Mouse (Mus musculus): Measurements from ENCODE around the gene Stk11ip. TPM values are rescaled to one million over a fixed set of nuclear protein-coding genes. Genes with fewer than 3 reads are reported as not detected.

Stk11ip gene
- total RNA-seq (2021): 10 to 100 TPM; 35.3 to 36.7 TPM

DNA sequence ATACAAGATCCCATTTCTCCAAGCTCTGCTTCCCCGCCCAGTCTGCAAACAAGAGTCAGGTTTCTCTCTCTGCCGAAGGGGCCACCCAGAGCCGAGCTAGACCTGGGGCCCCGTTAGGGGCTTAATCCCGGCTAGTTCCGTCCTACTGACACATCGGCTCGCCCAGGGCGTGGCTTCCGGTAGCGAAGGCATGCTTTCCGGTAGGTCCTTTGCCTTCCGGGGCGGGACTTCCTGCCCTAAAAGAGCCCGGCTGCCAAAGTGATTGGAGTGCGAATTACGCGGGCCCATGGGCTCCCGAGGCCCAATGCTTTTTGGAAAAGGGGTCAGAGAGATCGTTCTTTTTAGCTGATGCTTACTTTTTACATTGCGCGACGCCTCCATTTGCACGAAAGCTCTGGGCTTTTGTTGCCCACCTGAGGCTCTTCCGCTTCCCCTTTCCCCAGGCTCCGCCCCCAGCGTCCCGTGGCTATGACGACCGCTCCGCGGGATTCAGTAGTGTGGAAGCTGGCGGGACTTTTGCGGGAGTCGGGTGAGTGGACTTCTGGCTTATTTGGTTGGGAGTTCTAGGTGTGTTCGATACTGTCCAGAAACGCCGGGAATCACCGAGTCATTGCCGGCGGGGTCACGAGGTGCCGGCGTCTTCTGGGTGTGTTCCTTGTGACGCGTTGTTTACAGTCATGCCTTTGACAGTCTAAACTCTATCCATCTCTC lies at the start of gene Stk11ip:
Gene Stk11ip (plus strand): TSS at position 209 of the 711 bp plus-strand sequence.
- peak; percentile 94 for DNase-seq (ENCODE audit: low spot score in 2 of 2)
- intact Hi-C loops (cut with DNase I): loop anchor here (10.0 kb wide), 1 partner anchor 1563 kb away; no protein-coding TSS in a partner anchor

DNA sequence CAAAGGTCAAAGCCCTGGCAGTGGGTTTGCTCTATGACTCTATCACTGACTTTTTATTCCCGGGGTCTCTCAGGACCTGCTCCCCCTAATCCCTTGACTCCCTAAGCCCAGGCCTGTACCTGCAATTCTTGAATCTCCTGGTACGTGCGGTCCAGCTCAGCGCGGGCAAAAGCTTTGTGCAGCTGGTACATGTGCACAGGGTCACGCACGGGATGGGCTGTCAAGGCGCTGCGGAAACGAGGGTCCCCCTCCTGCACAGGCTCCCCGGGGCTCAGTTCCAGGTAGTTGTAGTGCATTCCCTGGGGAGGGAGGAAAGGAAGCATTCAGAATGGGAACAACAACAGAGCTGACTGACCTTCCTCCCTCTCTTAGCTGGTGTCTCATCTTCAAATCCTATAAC lies 44.9 kb upstream of the Stk11ip start:
- intact Hi-C loops (cut with DNase I): no loop called here

DNA sequence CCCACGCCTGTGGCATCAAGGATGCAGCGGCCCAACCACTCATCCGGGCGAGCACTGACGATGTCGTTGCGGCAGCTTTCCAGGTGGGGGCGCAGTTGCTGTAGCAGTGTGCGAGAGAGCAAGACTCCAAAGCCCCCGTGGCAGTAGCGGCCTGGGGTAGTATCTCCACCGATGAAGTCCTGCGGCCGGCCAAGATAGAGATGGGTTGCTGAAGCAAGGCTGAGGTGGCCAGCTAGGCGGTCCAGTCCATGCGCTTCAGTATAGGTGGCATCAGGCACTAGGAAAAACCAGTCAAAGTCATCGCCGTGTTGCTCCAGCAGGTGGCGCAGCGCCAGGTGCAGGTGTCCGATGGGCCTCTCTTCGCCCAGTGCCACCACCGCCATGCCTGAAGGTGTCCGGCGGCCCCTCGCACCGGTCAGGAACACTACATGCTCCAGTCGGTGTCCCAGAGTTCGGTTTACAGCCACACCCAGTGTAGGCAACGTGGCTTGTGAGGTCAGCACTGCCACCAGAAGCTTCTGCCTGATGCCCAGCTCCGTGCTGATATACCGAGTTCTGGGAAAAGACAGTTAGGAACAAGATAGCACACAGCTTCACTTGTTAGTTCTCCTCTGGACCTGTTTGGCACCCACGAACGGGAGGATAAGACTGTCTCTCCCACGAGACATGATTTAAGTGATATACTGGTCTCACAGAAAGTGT lies 43.9 kb upstream of the Stk11ip start:
- intact Hi-C loops (cut with DNase I): loop anchor here (1.0 kb wide), 2 partner anchors 82 to 119 kb away; no protein-coding TSS in a partner anchor

More for the DNA sequence above, 44.9 kb upstream of the Stk11ip start:
- DNase-seq (ENCODE audit: low spot score in 2 of 2): no peak

DNA sequence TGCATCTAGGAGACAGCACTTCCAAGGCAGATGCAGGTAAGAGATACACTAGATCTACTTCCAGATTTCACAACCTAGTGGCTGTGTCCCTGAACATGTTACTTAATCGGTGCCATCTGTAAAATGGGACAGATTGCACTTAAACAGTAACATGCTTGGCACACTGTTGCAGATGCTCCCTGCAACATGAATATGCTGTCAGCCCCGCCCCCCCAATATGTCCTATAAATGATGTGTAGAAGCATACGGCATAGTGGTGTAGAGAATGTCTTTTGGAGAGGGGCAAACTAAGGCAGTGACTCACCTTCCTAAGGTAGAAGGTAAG lies 43.4 kb upstream of the Stk11ip start:
- intact Hi-C loops (cut with DNase I): loop anchor here (1.0 kb wide), 2 partner anchors 81 to 118 kb away; no protein-coding TSS in a partner anchor

More for the DNA sequence above, 43.9 kb upstream of the Stk11ip start:
- DNase-seq (ENCODE audit: low spot score in 2 of 2): peak; percentile 84

DNA sequence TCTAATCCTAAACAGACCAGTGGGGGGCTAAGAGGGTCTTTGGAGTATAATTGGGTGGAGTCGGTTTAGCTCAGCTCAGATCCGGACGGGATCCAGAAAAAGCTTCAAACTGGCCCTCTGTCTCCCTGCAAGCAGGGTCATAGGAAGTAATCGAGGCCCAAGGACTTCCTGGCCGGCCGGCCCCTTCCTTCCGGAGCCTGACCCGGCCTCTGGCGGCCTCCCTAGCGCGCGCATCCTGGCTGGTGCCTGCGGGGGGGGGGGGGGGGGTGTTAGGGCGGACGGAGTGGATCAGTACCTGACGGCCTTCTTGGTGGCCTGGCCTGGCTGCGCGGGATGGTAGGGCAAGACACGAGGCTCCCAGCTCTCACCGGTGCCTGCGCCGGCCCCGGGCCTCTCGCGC lies 42.8 kb upstream of the Stk11ip start:
- intact Hi-C loops (cut with DNase I): no loop called here
- DNase-seq (ENCODE audit: low spot score in 2 of 2): no peak

More for the DNA sequence above, 43.4 kb upstream of the Stk11ip start:
- DNase-seq (ENCODE audit: low spot score in 2 of 2): peak in 1 of 2 experiments; percentile 49

DNA sequence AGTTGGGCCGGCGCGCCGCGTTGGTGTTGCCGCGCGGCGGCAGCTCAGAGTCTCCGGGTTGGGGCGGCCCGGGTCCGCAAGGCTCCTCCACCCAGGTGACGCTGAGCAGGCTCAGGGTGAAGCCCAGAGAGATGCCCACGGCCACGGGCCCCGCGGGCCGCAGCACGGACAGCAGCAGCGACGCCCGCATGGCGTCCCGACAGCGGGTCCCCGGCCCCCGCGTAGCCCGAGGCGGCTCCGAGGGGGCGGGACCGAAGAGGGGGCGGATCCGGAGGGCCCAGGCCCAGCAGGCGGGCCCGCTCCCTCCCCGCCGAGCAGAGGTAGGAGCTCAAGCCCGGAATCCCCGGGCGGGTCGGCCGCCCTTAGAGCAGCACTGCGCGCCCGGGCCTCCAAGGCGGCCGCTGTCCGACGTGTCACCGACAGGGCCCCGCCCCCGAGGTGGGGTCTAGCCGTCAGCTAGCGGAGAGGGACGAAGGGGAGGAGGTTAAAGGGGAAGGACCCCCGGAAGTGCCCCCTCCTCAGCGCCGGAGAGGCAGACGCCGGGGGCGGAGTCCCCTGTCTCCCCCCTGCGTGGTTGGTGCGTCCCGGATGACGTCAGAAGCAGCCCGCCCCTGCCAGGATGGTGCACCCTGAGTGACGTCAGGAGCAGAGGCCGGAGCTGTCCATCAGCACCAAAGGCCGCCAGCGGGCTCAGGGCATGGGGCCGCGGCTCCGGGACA lies 42.3 kb upstream of the Stk11ip start, which contains the start of the genes Chpf and Tmem198:
Gene Chpf (minus strand): TSS at position 392 of the 719 bp plus-strand sequence.
Gene Tmem198 (plus strand): TSS at position 617 of the 719 bp plus-strand sequence.
- intact Hi-C loops (cut with DNase I): no loop called here
- DNase-seq (ENCODE audit: low spot score in 2 of 2): peak; percentile 98 to 99

DNA sequence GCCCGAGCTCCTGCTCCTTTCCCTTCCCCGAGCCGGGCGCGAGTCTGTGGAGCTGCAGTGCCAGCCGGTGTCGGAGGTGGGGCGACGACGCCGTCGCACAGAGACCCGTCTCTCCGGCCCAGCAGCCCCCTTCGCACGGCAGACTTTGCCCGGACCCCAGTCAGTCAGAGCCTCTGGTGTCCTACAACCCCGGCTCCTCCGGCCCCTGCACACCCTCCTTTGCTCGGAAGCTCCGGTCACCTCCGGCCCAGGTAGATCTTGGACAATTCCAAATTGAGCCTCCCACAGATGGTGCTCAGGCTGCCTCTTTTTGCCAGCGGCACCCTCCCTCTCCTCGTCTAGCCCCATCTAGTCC lies 41.7 kb upstream of the Stk11ip start:
- DNase-seq (ENCODE audit: low spot score in 2 of 2): no peak
- intact Hi-C loops (cut with DNase I): no loop called here

DNA sequence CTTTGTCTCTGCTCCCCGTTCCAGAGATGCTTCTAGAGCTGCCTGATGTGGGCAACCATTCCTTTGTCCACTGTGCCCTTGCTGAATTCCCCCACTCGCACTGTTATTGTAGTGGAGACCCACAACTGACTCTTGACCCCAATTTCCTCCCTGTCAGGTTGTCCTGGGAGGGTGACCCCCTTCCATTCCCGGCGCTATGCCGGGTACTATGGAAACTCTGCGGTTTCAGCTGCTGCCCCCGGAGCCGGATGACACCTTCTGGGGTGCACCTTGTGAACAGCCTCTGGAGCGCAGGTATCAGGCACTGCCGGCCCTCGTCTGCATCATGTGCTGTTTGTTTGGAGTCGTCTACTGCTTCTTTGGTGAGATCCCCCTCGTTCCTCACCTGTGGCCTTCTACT lies 41.3 kb upstream of the Stk11ip start:
- intact Hi-C loops (cut with DNase I): loop anchor here (2.0 kb wide), 1 partner anchor 109 kb away; no protein-coding TSS in a partner anchor
- peak in 1 of 2 experiments; percentile 31 for DNase-seq (ENCODE audit: low spot score in 2 of 2)

DNA sequence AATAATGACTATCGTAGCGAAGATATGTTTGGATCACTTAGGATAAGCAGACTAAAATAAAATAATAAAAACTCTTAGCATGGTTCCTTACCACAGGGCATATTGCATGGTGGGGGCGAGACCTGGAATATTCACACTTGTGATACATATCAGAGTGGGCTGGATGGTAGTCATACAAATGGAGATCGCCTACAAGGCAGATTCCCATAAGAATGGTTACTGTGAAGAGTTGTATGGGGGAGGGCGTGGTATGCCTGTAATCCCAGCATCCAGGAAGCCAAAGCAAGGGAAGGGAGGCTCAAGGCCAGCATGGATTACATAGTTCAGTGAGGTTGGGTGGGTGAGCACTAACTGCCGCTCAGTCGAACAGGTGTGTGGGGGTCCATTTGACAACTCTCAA lies 40.6 kb upstream of the Stk11ip start:
- intact Hi-C loops (cut with DNase I): loop anchor here (2.0 kb wide), 1 partner anchor 108 kb away; no protein-coding TSS in a partner anchor
- DNase-seq (ENCODE audit: low spot score in 2 of 2): peak in 1 of 2 experiments; percentile 82

DNA sequence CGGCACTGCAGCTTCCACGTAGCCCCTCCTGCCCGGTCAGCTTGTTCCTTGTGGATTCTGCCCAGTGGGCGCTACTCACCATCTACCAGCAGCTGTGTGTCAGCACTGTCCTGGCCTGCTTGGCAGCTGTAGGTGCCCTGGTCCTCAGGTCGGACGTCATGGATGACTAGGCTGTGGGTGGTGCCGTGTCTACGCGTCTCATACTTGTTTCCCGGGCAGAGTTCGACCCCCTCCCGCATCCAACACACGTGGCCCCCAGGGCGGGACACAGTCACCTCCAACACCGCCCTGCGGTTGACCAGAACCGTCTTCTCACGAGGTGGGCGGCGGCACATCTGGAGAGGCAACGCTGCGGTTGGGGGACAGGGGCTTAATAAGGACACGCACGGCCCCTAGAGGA lies 34.8 kb upstream of the Stk11ip start:
- intact Hi-C loops (cut with DNase I): no loop called here
- DNase-seq (ENCODE audit: low spot score in 2 of 2): no peak

DNA sequence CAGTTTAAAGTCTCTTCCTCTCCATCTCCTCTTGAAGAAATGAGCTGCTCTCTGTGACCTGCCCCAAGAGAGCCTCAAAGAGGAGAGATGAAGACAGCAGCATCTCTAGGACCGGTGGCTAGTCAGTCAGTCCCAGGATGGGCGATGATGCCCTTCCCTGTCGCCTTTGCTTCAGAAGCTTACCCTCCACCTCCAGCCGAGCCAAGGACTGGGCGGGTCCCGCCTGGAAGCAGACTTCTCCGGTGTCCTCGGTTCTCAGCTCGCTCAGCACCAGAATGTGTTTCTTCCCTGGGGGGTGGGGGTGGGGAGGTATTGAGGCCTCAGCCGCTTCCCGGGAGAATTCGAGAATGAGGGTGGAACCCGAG lies 34.3 kb upstream of the Stk11ip start:
- DNase-seq (ENCODE audit: low spot score in 2 of 2): no peak
- intact Hi-C loops (cut with DNase I): no loop called here

DNA sequence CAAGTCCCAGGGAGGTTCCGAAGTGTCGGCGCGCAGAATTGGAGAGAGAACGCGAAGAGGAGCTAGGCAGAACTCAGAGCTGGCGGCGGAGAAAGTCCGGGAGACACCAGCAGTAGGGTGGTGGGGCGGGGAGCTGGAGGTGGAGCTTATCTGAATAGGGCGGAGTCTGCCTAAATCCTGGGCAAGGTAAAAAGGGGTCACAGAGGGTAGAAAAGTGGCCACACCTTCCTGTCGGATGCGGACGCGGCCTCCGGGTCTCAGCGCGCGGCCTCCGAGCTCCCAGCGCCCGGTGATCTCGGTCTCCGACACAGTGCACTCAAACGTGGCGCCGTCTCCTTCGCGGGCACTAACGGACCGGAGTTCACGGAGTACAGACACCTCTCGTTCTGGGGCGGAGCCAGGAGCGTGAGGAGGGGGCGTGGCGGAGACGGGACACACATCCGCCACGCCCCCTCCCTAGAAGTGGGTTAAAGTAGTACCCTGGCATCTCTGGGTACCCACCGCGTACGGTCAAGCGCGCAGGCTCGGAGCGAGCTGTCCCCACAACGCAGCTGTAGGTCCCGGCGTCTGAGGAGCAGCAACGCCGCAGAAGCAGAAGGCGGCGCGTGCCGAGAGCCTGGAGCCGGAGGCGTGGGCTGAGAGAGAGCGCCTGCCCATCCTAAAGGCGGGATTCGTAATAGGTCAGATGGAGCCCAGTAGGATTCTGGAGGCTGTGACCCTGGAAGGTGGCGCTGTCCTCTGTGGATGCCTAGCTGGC lies 33.7 kb upstream of the Stk11ip start:
- DNase-seq (ENCODE audit: low spot score in 2 of 2): peak; percentile 65 to 66
- intact Hi-C loops (cut with DNase I): no loop called here

DNA sequence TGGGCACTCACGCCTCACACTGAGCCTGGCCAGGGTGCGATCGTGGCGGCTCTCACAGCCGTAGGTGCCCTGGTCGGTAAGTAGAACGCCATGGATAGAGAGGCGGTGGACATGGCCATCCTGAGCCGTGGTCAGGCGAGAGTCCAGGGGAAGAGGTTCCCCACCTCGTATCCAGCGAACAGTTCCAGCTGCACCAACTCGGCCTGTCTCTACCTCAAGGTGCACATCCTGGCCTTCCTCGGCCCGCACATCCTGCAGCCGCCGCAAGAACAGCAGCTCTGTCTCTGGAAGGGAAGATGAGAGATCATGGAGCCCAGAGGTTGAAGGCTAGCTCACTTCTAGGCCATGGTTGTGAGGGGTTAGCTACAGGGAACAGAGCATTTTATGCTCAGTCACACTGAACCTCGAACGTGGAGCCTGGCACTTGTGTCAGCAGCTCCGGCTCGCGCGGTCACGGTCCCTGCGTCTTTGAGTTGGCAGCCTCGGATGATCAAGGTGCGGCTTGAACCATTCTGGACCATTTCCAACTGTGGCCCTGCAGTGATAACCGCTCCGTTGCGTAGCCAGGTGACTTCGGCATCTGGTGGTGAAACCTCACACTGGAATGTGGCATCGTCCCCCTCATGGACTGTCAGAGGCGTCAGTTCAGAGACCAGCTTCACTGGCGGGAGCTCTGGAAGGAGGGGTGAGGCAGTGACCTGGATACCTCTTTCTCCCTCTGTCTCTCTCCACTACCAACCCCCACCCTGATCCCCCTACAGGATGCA lies 30.4 kb upstream of the Stk11ip start:
- intact Hi-C loops (cut with DNase I): no loop called here
- DNase-seq (ENCODE audit: low spot score in 2 of 2): no peak

DNA sequence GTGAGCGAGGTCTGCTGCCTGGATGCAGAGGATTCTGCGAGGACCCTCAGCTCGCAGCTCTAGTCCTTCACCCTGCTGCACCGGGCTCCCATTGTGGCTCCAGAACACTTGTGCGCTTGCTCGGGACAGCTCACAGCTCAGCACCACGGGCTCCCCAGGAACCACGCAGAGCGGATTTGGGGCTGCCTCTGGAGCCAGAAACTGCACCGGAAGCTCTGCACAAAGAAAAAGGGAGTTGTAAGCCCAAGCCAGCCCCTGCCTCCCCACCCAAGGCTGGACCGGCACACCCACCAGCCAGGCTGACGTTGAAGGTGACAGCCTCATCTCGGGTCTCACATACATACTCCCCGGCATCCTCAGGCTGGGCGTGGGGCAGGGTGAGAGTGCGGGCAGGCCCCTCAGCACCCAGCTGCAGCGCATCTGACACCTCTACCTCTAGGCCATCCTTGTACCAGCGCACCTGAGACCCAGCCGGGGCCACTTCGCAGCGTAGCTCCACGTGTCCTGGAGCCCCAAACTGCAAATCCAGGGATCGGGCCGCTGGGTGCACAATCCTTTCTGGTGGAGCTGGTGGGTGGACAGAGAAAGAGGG lies 28.7 kb upstream of the Stk11ip start:
- intact Hi-C loops (cut with DNase I): no loop called here
- no peak for DNase-seq (ENCODE audit: low spot score in 2 of 2)

DNA sequence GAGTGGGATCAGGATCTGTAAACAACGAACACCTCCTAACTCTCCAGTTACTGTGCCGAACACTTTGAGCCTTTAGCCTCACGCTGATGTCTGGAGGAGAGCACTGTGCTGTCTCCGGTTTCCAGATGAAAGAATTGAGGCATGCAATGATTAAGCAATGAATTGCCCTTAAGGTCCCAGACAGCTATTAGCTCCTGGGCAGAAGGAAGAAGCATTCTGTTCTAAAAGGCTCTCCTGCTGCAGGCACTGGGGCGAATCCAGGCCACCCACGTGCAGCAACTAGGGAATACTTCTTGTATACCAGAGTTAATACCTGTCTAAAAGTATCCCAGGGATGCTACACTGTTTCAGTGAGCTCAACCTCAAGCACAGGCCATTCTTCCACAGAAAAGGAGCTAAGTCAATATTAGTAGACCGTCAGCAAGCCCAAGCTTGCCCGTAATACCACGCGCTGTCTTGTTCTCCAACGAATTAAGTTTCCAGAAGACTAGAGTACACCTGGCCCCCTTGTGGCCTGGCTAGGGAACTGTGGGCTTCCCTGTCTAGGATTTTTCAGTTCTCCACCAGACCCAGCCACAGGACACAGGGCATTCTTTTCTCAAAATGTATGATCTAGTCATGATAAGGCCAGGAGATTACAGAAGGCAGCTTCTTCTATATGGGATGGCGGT lies 26.3 kb upstream of the Stk11ip start:
- peak in 1 of 2 experiments; percentile 47 for DNase-seq (ENCODE audit: low spot score in 2 of 2)
- intact Hi-C loops (cut with DNase I): loop anchor here (5.0 kb wide), 1 partner anchor 102 kb away; no protein-coding TSS in a partner anchor

DNA sequence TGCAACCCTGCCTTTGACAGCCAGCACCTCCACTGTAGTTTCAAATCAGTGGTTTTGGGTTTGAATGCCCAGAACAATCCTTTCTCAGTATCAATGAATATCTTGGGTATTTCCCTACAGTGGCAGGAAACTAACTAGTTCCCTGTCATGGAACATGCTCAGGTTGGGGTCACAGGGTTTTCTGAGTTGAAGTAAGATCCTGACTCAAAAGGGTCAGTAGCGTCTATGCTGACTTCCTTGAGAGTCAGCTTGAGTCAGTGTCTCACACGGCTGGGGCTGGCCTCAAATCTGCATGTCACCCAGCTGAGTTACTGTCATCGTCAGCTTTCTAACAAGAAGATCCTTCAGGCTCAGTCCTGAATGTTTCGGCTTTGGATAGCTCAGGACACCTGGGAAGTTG lies 22.4 kb upstream of the Stk11ip start:
- DNase-seq (ENCODE audit: low spot score in 2 of 2): no peak
- intact Hi-C loops (cut with DNase I): loop anchor here (5.0 kb wide), 1 partner anchor 98 kb away; no protein-coding TSS in a partner anchor

DNA sequence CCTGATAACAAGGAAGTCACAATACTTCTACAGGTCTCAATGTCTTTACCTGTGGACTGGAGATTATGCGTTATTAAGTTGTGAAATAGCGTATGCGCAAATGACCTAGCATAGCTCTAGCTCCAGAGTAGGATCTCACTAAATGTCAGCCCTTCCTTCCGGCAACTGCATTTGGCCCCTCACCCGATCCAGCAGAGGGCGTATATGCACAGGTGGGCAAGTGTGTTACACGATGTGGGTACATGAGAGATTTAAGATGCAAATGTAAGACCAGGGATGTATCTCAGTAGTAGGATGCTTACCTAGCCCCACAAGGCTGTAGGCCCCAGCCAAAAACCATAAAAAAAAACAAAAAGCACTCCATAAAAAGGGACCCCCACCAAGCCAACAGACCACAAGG lies 21.9 kb upstream of the Stk11ip start:
- no peak for DNase-seq (ENCODE audit: low spot score in 2 of 2)
- intact Hi-C loops (cut with DNase I): loop anchor here (5.0 kb wide), 1 partner anchor 98 kb away; no protein-coding TSS in a partner anchor

DNA sequence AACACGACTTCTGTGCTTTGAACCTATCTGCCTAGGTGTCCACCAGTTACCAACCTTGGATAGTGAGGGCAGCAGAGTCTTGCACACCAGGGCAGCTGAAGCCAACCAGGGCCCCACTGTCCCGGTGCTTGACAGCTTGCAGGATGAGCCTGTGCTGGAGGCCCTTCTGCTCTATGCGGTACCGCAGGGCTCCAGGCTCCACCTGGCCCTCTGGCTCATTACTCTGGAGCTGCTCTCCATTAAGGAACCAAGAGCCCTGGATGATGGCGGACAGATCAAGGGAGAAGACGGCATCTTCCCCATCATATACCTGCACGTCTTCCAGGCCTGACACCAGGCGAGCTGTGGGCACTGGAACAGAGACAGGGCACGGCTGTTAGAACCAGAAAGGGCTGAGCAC lies 19.4 kb upstream of the Stk11ip start:
- intact Hi-C loops (cut with DNase I): no loop called here
- DNase-seq (ENCODE audit: low spot score in 2 of 2): no peak
